Mouse (Mus musculus) retina, postnatal 1 day (tissue): ENCODE measurements around the gene Cdk15.

Source experiments
- DNase-seq: peaks from one replicate; pipeline ENCODE4 v3.0.0-alpha.2; 2012

Gene Cdk15

GRCm38 (mm10) chr1:59285880-59286279 lies 29.2 kb downstream of the Cdk15 start:
- DNase-seq, result no peak

- DNase-seq, result no peak
These were observed 29.7 kb downstream of the Cdk15 start for GRCm38 (mm10) chr1:59286316-59286850.

DNA sequence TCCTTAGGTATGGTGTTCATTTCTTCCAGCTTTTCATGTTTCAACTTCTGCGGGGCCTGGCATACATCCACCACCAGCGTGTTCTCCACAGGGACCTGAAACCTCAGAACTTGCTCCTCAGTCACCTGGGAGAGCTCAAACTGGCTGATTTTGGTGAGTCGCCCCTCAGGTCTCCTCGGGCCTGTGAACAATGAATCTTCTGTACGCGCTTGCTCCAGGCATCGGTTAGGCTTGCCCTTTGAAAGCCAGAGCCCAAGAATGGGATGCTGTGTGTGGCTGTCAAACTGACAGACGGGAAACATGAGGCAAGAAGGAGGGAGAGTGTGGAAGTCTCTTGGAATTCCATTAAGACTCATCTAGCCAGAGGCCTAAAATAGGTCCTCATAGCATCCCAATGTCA lies 31.0 kb downstream of the Cdk15 start:
- no peak for DNase-seq

DNA sequence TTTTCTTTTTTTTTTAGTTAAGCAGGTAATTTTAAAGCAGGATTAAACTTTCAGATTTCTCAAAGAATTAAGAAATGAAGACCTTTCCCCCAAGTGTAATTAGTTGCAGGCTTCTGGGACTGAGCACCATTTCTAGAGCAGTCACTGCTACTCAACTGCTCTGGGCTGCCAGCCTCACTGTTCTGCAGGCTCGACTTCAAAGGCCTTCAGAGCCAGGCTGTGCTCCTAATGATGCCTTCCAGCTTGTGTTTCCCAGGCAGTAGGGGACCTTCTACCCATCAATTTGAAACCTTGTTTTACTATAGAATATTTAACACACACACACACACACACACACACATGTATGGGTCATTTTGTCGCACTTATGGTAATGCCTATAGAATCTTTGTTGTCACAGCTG lies 34.9 kb downstream of the Cdk15 start:
- DNase-seq, result no peak

- no peak for DNase-seq
These were observed 39.1 kb downstream of the Cdk15 start for GRCm38 (mm10) chr1:59295769-59296168.

GRCm38 (mm10) chr1:59297167-59297566 lies 40.5 kb downstream of the Cdk15 start:
- DNase-seq, result no peak

GRCm38 (mm10) chr1:59298491-59299090 lies 41.9 kb downstream of the Cdk15 start:
- no peak for DNase-seq

DNA sequence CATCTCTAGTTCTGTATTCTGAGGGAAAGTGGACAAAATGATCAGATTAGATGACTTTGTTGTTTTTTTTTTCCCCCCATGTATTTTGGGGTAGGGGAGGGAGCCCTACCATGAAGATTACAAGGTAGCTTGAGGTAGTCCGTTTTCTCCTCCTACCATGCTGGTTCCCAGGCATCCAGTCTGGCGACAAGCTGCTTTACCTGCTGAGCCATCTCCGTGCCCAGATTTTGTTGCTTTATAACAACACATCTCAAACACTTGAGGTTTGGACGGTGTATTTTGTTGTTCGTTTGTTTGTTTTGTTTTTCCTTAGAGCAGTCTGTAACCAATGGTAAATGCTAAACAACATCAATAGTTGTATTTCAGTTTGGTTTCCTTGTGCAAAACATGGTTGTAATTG lies 50.6 kb downstream of the Cdk15 start:
- DNase-seq, result no peak

DNA sequence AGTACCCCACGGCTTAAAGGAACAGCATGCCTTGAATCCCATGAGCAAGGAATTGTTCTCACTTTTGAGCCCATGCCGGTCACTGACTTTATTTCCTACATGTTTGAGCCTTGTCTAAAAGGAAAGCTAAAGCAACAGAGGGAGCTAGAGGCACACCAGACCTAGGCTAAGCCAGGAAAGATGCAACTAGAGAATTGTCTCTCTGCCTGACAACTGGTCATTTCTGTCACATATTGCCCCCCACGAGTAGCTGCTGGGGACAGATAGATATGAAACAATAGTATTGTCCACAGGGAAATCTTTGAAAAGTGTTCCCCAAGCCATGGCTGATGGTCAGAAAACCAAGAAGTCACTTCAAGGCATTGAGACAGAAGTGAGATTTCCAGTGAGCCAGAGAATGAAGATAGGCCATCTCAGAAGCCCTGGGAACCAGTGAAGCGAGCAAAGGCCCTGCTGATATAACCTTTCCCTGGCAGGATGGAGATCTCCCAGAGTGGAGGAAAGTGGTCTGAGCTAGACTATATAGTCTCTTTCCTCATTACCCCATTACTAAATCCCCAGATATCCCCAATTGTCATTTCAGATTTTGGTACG lies 54.7 kb downstream of the Cdk15 start:
- DNase-seq, result no peak

- DNase-seq, result no peak
These were observed 55.8 kb downstream of the Cdk15 start for GRCm38 (mm10) chr1:59312187-59313153.

GRCm38 (mm10) chr1:59313154-59313940 lies 56.6 kb downstream of the Cdk15 start:
- no peak for DNase-seq

GRCm38 (mm10) chr1:59315057-59315807 lies 58.5 kb downstream of the Cdk15 start:
- DNase-seq, result peak; percentile 87

DNA sequence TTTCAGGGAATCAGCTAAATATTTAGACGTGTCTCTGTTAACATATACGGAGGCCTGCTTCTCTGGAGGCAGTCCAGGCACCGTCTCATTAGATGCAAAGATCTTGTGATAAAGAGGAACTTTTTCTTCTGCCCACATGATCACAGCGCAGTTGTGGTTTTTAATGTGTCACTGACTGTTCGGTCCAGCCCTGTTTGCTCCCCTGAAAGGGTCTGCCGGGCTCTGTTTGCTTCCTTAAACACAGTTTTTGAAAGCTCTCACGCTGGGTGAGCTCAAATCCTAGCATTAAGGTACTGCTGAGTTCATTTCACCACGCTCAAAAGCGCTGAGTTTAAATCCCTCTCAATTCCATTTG lies 59.3 kb downstream of the Cdk15 start:
- no peak for DNase-seq

DNA sequence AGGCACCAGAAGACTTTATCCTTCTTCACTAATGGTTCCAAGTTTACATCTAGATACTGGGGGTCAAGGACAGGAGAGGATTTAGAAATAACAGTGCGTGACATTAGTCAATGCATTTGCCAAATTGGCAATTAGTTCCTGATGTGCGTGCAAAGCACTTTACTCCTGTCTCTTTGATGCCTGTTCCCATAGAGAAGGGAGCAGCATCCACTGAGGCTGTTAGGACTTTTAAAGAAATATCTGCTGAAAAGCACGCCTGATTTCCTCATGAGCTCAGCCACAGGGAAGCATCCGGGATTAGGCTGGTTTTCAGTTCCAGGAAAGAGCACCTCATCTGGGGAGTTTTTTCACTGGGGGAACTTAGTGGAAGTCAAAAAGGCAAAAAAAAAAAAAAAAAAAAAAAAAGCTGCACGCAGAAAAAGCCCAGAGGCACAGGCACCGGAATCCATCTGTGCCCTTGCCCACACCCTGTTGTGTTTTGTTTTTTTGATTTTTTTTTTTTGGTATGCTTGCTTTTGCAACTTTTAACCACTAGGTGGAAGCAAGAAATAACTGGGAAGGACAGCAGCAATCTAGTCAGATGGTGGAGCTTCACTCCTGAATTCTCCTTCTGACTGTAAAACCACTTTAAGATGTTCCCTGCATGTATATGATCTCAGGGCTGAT lies 59.8 kb downstream of the Cdk15 start:
- peak; percentile 86 for DNase-seq

GRCm38 (mm10) chr1:59317397-59317796 lies 60.7 kb downstream of the Cdk15 start:
- DNase-seq, result no peak

- DNase-seq, result peak; percentile 36
These were observed 62.2 kb downstream of the Cdk15 start for GRCm38 (mm10) chr1:59318878-59319277.

DNA sequence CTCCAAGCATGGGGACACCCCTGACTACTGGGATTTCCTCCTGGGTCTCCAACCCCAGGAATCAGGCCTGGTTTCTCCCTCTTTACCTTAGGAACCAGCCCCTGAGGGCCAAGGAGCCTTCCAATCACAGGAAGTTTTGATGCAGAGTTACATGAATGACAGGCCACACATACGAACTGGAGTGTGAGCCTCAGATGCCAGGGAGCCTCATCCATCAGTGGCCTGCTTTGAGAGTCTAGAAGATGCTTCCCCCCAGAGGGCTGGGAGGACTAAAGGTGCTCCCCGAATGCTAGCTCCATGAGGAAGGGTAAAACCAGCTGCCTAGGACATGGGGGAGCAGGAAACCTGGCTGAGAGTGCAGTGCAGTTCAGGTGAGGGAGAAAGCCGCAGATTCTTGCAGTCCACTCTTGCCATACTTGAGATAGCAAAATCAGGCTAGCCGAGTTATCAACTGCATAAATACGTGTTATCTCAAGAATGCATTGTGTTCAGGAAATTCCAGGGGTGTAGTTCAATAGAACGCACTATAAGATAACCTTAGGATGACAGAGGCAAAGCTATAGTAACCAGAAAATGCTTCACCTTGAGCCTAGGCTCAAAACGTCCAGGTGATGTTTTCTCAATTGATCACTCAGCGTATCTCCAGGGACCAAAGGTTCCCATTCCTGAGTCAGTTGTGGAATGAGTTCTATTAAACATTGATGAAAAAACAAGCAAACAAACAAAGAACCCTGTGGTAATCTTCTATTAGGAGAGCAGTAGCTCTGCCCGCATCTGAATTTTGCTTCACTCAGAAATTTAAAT lies 64.6 kb downstream of the Cdk15 start:
- no peak for DNase-seq

- DNase-seq, result no peak
These were observed 65.5 kb downstream of the Cdk15 start for GRCm38 (mm10) chr1:59321880-59322836.

DNA sequence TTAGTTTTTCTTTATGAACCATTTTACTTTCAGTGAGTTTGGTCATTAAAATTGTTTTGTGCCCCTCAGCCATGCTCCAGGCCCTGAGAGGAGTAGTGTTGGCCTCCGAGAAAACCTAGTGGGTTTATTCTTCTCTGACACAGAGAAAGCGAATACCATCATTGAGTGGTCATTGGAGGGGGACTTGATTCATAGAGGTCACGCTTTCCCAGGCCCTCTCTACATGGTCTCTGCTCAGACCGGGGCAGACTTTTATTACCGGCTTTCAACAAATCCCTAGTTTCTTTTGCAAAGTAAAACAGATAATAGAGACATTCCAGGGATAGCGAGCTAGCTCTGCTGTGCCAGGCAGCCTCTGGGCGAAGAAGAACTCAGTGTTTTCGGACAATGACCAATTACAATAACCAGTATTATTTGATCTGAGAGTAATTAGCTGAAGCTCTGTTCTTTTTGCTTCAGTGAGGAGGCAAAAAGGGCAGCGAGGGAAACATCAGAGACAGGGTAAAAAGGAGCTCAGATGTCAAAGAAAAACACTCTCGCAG lies 70.2 kb downstream of the Cdk15 start:
- DNase-seq, result peak; percentile 42
